Mouse (Mus musculus) midbrain, postnatal 0 days (tissue): ENCODE measurements at regions not wholly inside any gene's neighbourhood (a gene's known extent, or its start where the extent isn't known, plus 50 kb on each side); places are given as distances from the start of the nearest gene placed in this dataset.

Source experiments
- ATAC-seq: fragments of 200-750 bp; cut with Nextera tagmentation; 2 replicates; pipeline ENCODE4 v1.8.0; 2017; ENCODE audit warnings: moderate number of reproducible peaks, mild to moderate bottlenecking, moderate TSS enrichment, moderate library complexity; ENCODE audit not compliant: low FRiP score
- DNase-seq: peaks from one replicate; pipeline ENCODE4 v3.0.0-alpha.2; 2015; ENCODE audit warnings: low spot score
- H3K27ac ChIP-seq: fragments of 300-500 bp; sonication (generic); 2 replicates; pipeline ENCODE4 v1.5.1; 2014; ENCODE audit warnings: low read depth, mild to moderate bottlenecking, low read length, mixed read lengths
- H3K27me3 ChIP-seq: fragments of 300-500 bp; sonication (generic); 2 replicates; pipeline ENCODE4 v1.6.1; 2014; ENCODE audit warnings: low read length, control low read depth, mixed read lengths; ENCODE audit not compliant: insufficient read depth
- H3K36me3 ChIP-seq: fragments of 300-500 bp; sonication (generic); 2 replicates; pipeline ENCODE4 v1.6.1; 2014; ENCODE audit warnings: low read length, control low read depth, mixed read lengths; ENCODE audit not compliant: insufficient read depth
- H3K4me1 ChIP-seq: fragments of 300-500 bp; sonication (generic); 2 replicates; pipeline ENCODE4 v1.6.1; 2014; ENCODE audit warnings: mild to moderate bottlenecking, control low read depth, antibody characterized with exemption, low read length, mixed read lengths; ENCODE audit not compliant: insufficient read depth
- H3K4me2 ChIP-seq: fragments of 300-500 bp; sonication (generic); 2 replicates; pipeline ENCODE4 v1.6.1; 2014; ENCODE audit warnings: low read depth, mild to moderate bottlenecking, low read length, mixed read lengths; ENCODE audit not compliant: poor library complexity, severe bottlenecking
- H3K4me3 ChIP-seq: fragments of 300-500 bp; sonication (generic); 2 replicates; pipeline ENCODE4 v1.5.1; 2014; ENCODE audit warnings: low read depth, mild to moderate bottlenecking, low read length, moderate library complexity
- H3K9ac ChIP-seq: fragments of 300-500 bp; sonication (generic); replicated peaks from 2 replicates; pipeline ENCODE4 v1.6.1; 2014; ENCODE audit warnings: mild to moderate bottlenecking, low read length, moderate library complexity, mixed read lengths; ENCODE audit not compliant: poor library complexity, severe bottlenecking
- H3K9me3 ChIP-seq: fragments of 300-500 bp; sonication (generic); 2 replicates; pipeline ENCODE4 v1.6.1; 2016; ENCODE audit warnings: low read length, control low read depth
- CTCF ChIP-seq: IDR thresholded peaks from 2 replicates; pipeline ENCODE4 v1.5.1; 2016; ENCODE audit warnings: antibody characterized with exemption, mild to moderate bottlenecking
- WGBS: fragments of 180-500 bp; shearing (Covaris S2); extraction: QIAGEN DNeasy Blood & Tissue Kit; methylation state at CpG from one replicate; pipeline ENCODE4 v1.1.7; 2014; 5-methylcytosine and 5-hydroxymethylcytosine counted together

DNA sequence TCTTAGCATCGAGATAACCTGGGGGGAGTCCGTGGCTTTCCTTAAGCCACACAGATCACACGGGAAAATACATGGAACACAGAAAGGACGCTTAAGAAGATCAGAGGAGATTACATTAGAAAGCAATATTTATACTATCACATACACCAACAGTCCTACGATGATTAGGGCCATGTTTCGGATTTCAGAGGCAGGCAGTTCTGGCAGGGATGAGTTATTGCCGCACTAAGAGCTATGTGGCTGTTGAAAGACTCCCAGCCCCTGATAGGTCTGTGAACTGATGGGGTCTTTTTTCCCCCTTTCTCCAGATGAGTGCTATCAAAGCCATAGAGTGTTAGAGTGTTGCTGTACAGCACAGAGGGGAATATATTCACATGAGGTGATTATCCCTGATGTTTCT is 358.6 kb upstream of the Hand2 start:
- Histone ChIP-seq H3K4me1 (no peaks in the 10 kb centered on the region), H3K9ac (no peak overlapping the region), H3K4me2 (no peak overlapping the region), H3K9me3 (no peaks in the 10 kb centered on the region), H3K36me3 (no peaks in the 10 kb centered on the region), H3K4me3 (no peak overlapping the region), H3K27ac (no peak overlapping the region), H3K27me3 (no peaks in the 10 kb centered on the region)
- TF ChIP-seq CTCF = no peak
- DNase-seq (no peak), ATAC-seq (no peak)
- WGBS = 85% methylated on average over 7 of the region's 7 CpGs

DNA sequence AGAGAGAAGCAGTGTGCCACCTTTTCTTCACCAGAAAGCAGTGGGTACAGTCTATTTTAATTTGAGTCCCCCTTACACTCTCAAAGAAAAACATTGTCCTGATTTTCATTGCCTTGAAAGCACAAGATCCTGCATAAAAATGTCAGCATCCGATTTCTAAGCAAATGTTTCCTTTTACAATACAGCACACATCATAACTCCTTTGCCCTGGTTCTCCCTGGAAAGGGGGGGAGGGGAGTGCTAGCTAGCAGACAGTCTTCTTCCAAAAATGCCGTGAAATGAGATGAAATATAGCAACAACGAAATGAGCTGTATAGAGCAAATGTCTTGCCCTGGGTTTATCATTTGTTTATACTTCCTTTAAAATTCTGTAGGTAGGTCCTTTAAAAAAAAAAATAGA is 350.5 kb upstream of the Hand2 start:
- Histone ChIP-seq H3K27ac (no peak overlapping the region), H3K4me2 (no peak overlapping the region), H3K9ac (no peak overlapping the region), H3K27me3 (no peaks in the 10 kb centered on the region), H3K4me1 (no peaks in the 10 kb centered on the region), H3K4me3 (no peak overlapping the region), H3K9me3 (no peaks in the 10 kb centered on the region), H3K36me3 (no peaks in the 10 kb centered on the region)
- ATAC-seq = no peak
- WGBS = 54% methylated on average over 3 of the region's 3 CpGs
- TF ChIP-seq CTCF = no peak
- DNase-seq = no peak

DNA sequence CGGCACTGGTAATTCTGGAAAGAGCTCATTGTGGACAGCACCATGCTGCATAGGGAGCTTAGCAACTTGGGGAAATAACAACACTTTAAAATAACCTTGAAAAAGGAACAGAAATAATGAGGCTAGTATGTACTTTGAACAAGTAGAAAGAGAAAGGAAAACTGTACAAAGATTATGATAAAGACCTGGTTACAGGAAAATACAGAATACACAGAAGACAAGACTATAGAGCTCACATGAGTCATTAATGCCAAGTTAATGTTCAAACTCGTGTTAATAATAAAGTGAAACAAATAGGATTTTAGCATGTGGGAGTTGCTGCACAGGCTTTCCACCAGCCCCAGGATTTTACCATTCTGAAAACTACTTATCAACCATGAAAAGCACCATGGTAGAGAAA is 341.8 kb upstream of the Hand2 start:
- no peak overlapping the region for H3K9ac ChIP-seq
- no peak overlapping the region for H3K4me3 ChIP-seq
- no peaks in the 10 kb centered on the region for H3K4me1 ChIP-seq
- WGBS = 53% methylated on average over 2 of the region's 2 CpGs
- H3K36me3 ChIP-seq = no peaks in the 10 kb centered on the region
- peak; percentile 6 for DNase-seq
- no peak overlapping the region for H3K4me2 ChIP-seq
- H3K27me3 ChIP-seq = no peaks in the 10 kb centered on the region
- no peaks in the 10 kb centered on the region for H3K9me3 ChIP-seq
- no peak for ATAC-seq
- no peak for TF ChIP-seq CTCF
- no peak overlapping the region for H3K27ac ChIP-seq

DNA sequence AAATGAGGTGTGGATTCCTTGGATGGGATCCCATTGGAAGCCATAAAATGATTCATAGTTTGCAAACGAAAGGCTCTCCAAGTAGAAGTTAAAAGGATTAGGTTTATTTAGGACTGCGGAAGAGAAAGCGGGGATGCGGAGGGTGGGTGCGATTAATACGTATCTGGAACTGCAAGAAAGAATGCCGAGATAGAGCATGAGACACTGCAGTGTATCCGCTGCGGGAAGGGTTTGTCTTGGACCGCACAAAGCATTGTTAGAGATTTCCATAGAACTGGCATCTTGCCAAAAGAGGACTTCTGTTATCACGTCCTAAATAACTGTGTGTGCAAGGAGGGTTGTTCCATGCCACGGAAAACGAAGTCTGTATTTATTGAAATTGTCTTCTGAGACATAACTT is 341.4 kb upstream of the Hand2 start:
- no peak for ATAC-seq
- WGBS = 66% methylated on average over 13 of the region's 13 CpGs
- Histone ChIP-seq H3K36me3 (no peaks in the 10 kb centered on the region), H3K27me3 (no peaks in the 10 kb centered on the region), H3K4me3 (no peak overlapping the region), H3K4me1 (no peaks in the 10 kb centered on the region), H3K9me3 (no peaks in the 10 kb centered on the region), H3K27ac (no peak overlapping the region), H3K4me2 (no peak overlapping the region), H3K9ac (no peak overlapping the region)
- no peak for TF ChIP-seq CTCF
- DNase-seq = peak; percentile 12

DNA sequence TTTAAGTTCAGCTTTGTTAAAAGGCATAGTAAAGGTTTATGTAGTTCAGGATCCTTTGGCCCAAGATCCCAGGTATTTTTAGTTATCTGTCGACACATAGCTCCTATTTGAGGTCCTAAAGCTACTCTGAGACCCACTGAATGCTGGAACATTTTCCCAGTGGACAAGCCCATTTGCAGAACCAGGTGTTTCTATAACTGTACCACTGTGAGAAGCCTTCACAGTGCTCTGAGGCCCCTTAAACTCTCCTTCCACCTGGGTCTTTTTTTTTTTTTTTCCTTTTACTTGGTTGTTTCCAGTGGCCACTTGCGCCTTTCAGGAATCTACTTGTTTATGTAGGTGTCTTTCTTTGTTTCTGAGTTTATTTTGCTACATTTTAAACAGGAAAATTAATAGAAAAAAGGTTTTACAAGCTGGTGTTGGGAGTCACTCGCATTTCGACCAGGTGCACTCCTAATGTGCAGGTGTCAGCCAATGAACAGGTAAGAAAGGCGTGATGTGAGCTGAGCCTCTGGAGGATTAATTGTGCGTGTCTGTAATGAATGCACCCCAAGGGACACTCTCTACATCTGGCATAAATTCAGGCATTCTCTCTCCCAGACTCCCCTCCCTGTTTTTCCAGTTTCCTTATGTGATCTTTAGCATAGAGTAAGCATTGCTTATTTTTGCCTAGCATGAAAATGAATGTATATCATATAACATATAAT is 310.3 kb upstream of the Hand2 start:
- H3K27ac ChIP-seq = no peak overlapping the region
- TF ChIP-seq CTCF = no peak
- H3K27me3 ChIP-seq = no peaks in the 10 kb centered on the region
- no peaks in the 10 kb centered on the region for H3K9me3 ChIP-seq
- no peak overlapping the region for H3K4me2 ChIP-seq
- H3K4me1 ChIP-seq = no peaks in the 10 kb centered on the region
- WGBS = 66% methylated on average over 6 of the region's 6 CpGs
- DNase-seq (no peak), ATAC-seq (no peak)
- no peak overlapping the region for H3K4me3 ChIP-seq
- H3K36me3 ChIP-seq = no peaks in the 10 kb centered on the region
- no peak overlapping the region for H3K9ac ChIP-seq

DNA sequence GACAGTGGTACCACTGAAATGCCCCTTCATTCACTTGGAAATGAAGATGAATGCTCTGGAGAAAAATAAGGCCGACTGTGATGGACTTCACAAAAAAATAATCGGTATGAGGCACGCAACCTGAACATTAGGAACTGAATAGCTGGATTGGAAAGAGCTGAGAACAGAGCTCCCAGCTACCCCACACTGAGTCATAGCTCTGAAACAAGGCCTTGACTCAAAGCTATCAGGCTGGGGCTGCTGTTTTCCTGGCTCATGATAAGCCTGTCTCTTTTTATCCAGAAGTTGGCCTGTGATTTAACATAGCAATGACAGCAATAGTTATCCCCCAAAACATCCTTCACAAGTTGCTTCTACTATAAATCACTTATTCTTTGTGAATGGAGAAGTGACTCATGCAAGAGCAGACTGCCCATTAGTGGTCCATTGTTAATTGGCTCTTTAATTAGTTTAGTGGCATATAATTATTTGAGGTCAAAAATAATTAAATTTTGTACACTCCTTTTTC is 306.9 kb upstream of the Hand2 start:
- peak; percentile 3 for DNase-seq
- Histone ChIP-seq H3K36me3 (no peaks in the 10 kb centered on the region), H3K9me3 (no peaks in the 10 kb centered on the region)

More for the DNA sequence above, 306.9 kb upstream of the Hand2 start:
- Histone ChIP-seq H3K9ac (no peak overlapping the region), H3K4me2 (no peak overlapping the region), H3K4me1 (no peaks in the 10 kb centered on the region), H3K4me3 (no peak overlapping the region), H3K27me3 (no peaks in the 10 kb centered on the region), H3K27ac (no peak overlapping the region)
- 58% methylated on average over 3 of the region's 3 CpGs for WGBS
- no peak for TF ChIP-seq CTCF
- ATAC-seq = no peak
